Mouse (Mus musculus): ENCODE data around the gene Arsa. TPM values are rescaled to one million over a fixed set of nuclear protein-coding genes. Genes with fewer than 3 reads are reported as not detected.

Gene Arsa
- total RNA-seq, 2 experiments from 2014 or later, result 3.0 to 4.6 TPM

- intact Hi-C loops (cut with DNase I), result no loop called here
- Histone ChIP-seq H3K4me3 (peak overlapping the region; percentile 86), H3K27ac (no peak overlapping the region)
- DNase-seq, result no peak
- no peak for TF ChIP-seq CTCF (IDR thresholded peaks at IDR 0.05)
Measured at GRCm38 (mm10) chr15:89501321-89501720, 24.1 kb upstream of the Arsa start.

- peak overlapping the region; percentile 53 for H3K27ac ChIP-seq
- DNase-seq, result no peak
- intact Hi-C loops (cut with DNase I), result no loop called here
- peak overlapping the region; percentile 86 for H3K4me3 ChIP-seq
- TF ChIP-seq CTCF (IDR thresholded peaks at IDR 0.05), result no peak
Measured at GRCm38 (mm10) chr15:89500221-89500791, 23.1 kb upstream of the Arsa start.

- peak overlapping the region; percentile 66 for H3K27ac ChIP-seq
- DNase-seq, result peak; percentile 55
- no peak for TF ChIP-seq CTCF (IDR thresholded peaks at IDR 0.05)
- peak overlapping the region; percentile 86 for H3K4me3 ChIP-seq
- intact Hi-C loops (cut with DNase I), result no loop called here
Measured at GRCm38 (mm10) chr15:89499784-89500220, 22.6 kb upstream of the Arsa start.

- peak; percentile 38 for DNase-seq
- peak within 1 kb of the TSS; percentile 86 for H3K4me3 ChIP-seq
- H3K27ac ChIP-seq, result peak within 1 kb of the TSS; percentile 88
- TF ChIP-seq CTCF (IDR thresholded peaks at IDR 0.05), result no peak
- intact Hi-C loops (cut with DNase I), result no loop called here
Measured at GRCm38 (mm10) chr15:89498961-89499688, 21.9 kb upstream of the Arsa start, which contains the start of gene Shank3. TSS of gene Shank3 (plus strand) at chr15:89499623.

- peak overlapping the region; percentile 86 for H3K4me3 ChIP-seq
- no peak for TF ChIP-seq CTCF (IDR thresholded peaks at IDR 0.05)
- intact Hi-C loops (cut with DNase I), result no loop called here
- peak; percentile 41 for DNase-seq
- peak overlapping the region; percentile 88 for H3K27ac ChIP-seq
Measured at GRCm38 (mm10) chr15:89498049-89498960, 21.1 kb upstream of the Arsa start.

GRCm38 (mm10) chr15:89497391-89498048, 20.3 kb upstream of the Arsa start:
- DNase-seq, result peak; percentile 55
- intact Hi-C loops (cut with DNase I), result loop anchor here (2.0 kb wide), 1 partner anchor 15 kb away; no protein-coding TSS in a partner anchor
- TF ChIP-seq CTCF (IDR thresholded peaks at IDR 0.05), result no peak
- Histone ChIP-seq H3K4me3 (peak overlapping the region; percentile 86), H3K27ac (peak overlapping the region; percentile 88)

GRCm38 (mm10) chr15:89496841-89497240, 19.6 kb upstream of the Arsa start:
- H3K4me3 ChIP-seq, result no peak overlapping the region; the same call in 1 of the 2 replicates
- no peak for TF ChIP-seq CTCF (IDR thresholded peaks at IDR 0.05)
- no peak for DNase-seq
- peak overlapping the region; percentile 84 for H3K27ac ChIP-seq
- intact Hi-C loops (cut with DNase I), result loop anchor here (2.0 kb wide), 1 partner anchor 14 kb away; no protein-coding TSS in a partner anchor

GRCm38 (mm10) chr15:89496131-89496530, 18.9 kb upstream of the Arsa start:
- Histone ChIP-seq H3K4me3 (no peak overlapping the region), H3K27ac (peak overlapping the region; percentile 84)
- intact Hi-C loops (cut with DNase I), result loop anchor here (2.0 kb wide), 1 partner anchor 13 kb away; no protein-coding TSS in a partner anchor
- TF ChIP-seq CTCF (IDR thresholded peaks at IDR 0.05), result no peak
- DNase-seq, result no peak

- intact Hi-C loops (cut with DNase I), result no loop called here
- no peak overlapping the region for H3K27ac ChIP-seq
- peak; percentile 52 for TF ChIP-seq CTCF (IDR thresholded peaks at IDR 0.05)
- no peak for DNase-seq
- H3K4me3 ChIP-seq, result no peak overlapping the region
Measured at GRCm38 (mm10) chr15:89494970-89495369, 17.7 kb upstream of the Arsa start.

GRCm38 (mm10) chr15:89488611-89489117, 11.4 kb upstream of the Arsa start:
- intact Hi-C loops (cut with DNase I), result no loop called here
- no peak for TF ChIP-seq CTCF (IDR thresholded peaks at IDR 0.05)
- Histone ChIP-seq H3K27ac (no peak overlapping the region), H3K4me3 (no peak overlapping the region)
- DNase-seq, result no peak

- no peak overlapping the region for H3K27ac ChIP-seq
- no peak overlapping the region for H3K4me3 ChIP-seq
- DNase-seq, result no peak
- intact Hi-C loops (cut with DNase I), result no loop called here
- no peak for TF ChIP-seq CTCF (IDR thresholded peaks at IDR 0.05)
Measured at GRCm38 (mm10) chr15:89488182-89488581, 11.0 kb upstream of the Arsa start.

- intact Hi-C loops (cut with DNase I), result no loop called here
Measured at GRCm38 (mm10) chr15:89480584-89480983, 3.4 kb upstream of the Arsa start.

More at GRCm38 (mm10) chr15:89480584-89480983, 3.4 kb upstream of the Arsa start:
- peak overlapping the region; percentile 33 for H3K4me3 ChIP-seq
- no peak for TF ChIP-seq CTCF (IDR thresholded peaks at IDR 0.05)
- DNase-seq, result peak; percentile 70
- H3K27ac ChIP-seq, result peak overlapping the region; percentile 79

Measured in gastrocnemius, adult 2 months (tissue).